Mouse (Mus musculus) heart, adult 2 months (tissue): Measurements from ENCODE around the gene Pcsk7. TPM values are rescaled to one million over a fixed set of nuclear protein-coding genes. Genes with fewer than 3 reads are reported as not detected.

Experiments used
- DNase-seq, 2 experiments: peaks; one replicate each; pipeline ENCODE4 v3.0.0; 2021
- H3K27ac ChIP-seq: fragments of 200-600 bp; 2 replicates; pipeline ENCODE4 v1.8.1; 2022
- H3K27me3 ChIP-seq: fragments of 200-500 bp; 2 replicates; pipeline ENCODE4 v1.6.1; 2012; ENCODE audit warnings: mild to moderate bottlenecking, low read length, inconsistent platforms, mixed read lengths; ENCODE audit not compliant: control insufficient read depth, insufficient read depth
- H3K36me3 ChIP-seq: fragments of 200-500 bp; 2 replicates; pipeline ENCODE4 v1.6.1; 2012; ENCODE audit warnings: low read length, inconsistent platforms; ENCODE audit not compliant: control insufficient read depth, insufficient read depth
- H3K4me1 ChIP-seq: fragments of 200-500 bp; 2 replicates; pipeline ENCODE4 v1.6.1; 2011; ENCODE audit warnings: low read length; ENCODE audit not compliant: control insufficient read depth, insufficient read depth
- H3K4me3 ChIP-seq: fragments of 200-600 bp; 2 replicates; pipeline ENCODE4 v1.8.1; 2022
- H3K79me2 ChIP-seq: fragments of 200-500 bp; replicated peaks from 2 replicates; pipeline ENCODE4 v1.6.1; 2012; ENCODE audit warnings: mild to moderate bottlenecking, inconsistent platforms, low read length, moderate library complexity, mixed read lengths; ENCODE audit not compliant: control insufficient read depth, insufficient read depth
- H3K9ac ChIP-seq: fragments of 200-500 bp; 2 replicates; pipeline ENCODE4 v1.6.1; 2012; ENCODE audit warnings: low read depth, mild to moderate bottlenecking, control low read depth, inconsistent platforms, low read length, mixed read lengths
- CTCF ChIP-seq: fragments of 200-600 bp; IDR thresholded peaks from 2 replicates; pipeline ENCODE4 v1.8.1; 2022; ENCODE audit warnings: antibody characterized with exemption, mild to moderate bottlenecking, moderate library complexity
- EP300 ChIP-seq: fragments of 200-500 bp; IDR thresholded peaks from 2 replicates; pipeline ENCODE4 v1.6.1; 2011; ENCODE audit warnings: low read depth, low read length, control low read depth; ENCODE audit not compliant: insufficient read depth
- POLR2A ChIP-seq: fragments of 200-500 bp; IDR thresholded peaks from 2 replicates; pipeline ENCODE4 v1.6.1; 2011; ENCODE audit warnings: mild to moderate bottlenecking, low read depth, low read length, control low read depth; ENCODE audit not compliant: insufficient read depth
- WGBS: fragments of 180-500 bp; shearing (Covaris S2); methylation state at CpG from one replicate; pipeline ENCODE4 v1.1.7; 2018; 5-methylcytosine and 5-hydroxymethylcytosine counted together
- intact Hi-C: fragments of 180-260 bp; cut with DNase I; formaldehyde crosslinking; loops from one replicate; pipeline ENCODE4 v1.15.1; 2025
- long read RNA-seq: library from polyadenylated mRNA; stranded (forward); transcript quantifications from one replicate; pipeline ENCODE4 v2.0.0, GENCODE M21; 2021
- polyA plus RNA-seq: library from polyadenylated mRNA; depleted of rRNA; stranded (reverse); fragments of >200 nt; gene quantifications from 2 replicates; pipeline ENCODE4 v1.2.3, GENCODE M21; 2012; rRNA removed
- total RNA-seq, 2 experiments: library from RNA; stranded (reverse); gene quantifications; 2 replicates each; pipeline ENCODE4 v1.2.3; 2021

Gene Pcsk7
- total RNA-seq (10 to 100 TPM; 12.2 to 13.9 TPM), polyA plus RNA-seq (18.4 and 26.8 TPM in 2 replicates)
- long read RNA-seq, transcript Pcsk7-201 (17 exons, 3,876 nt): major isoform, 17 of 26 reads
- long read RNA-seq, partial matches to known transcripts: 2 of 26 reads
- long read RNA-seq, other reads (novel, unspliced or antisense): 6 of 26 reads

- intact Hi-C loops: loop anchor here (1.0 to 5.0 kb wide), 3 partner anchors 49 to 376 kb away; partner anchors contain the start of genes Bud13 and Sidt2
- Histone ChIP-seq H3K79me2 (peaks cover 6% of the 10 kb centered on the region), H3K27me3 (no peaks in the 10 kb centered on the region), H3K27ac (peak within 1 kb of the TSS; percentile 100), H3K36me3 (peaks cover 2% of the 10 kb centered on the region), H3K4me1 (peaks cover 3% of the 10 kb centered on the region), H3K4me3 (peak within 1 kb of the TSS; percentile 83), H3K9ac (peak within 1 kb of the TSS; percentile 95)
- WGBS: under 1% methylated on average over 73 of the region's 80 CpGs
- peak; percentile 94 to 96 for DNase-seq
- peak; percentile 86 for TF ChIP-seq POLR2A
- TF ChIP-seq EP300: 0 out of 2 replicates have a peak, but pooled peaks have one; percentile 38
- TF ChIP-seq CTCF: peak; percentile 93
Observed at GRCm38 (mm10) chr9:45906355-45907077, at the start of gene Pcsk7, which contains the start of gene Rnf214. Gene Pcsk7 (plus strand): TSS chr9:45906497. Gene Rnf214 (minus strand): TSS chr9:45906911.

GRCm38 (mm10) chr9:45859364-45859763, 46.9 kb upstream of the Pcsk7 start:
- Histone ChIP-seq H3K9ac (no peak overlapping the region), H3K36me3 (no peaks in the 10 kb centered on the region), H3K4me3 (no peak overlapping the region), H3K27me3 (no peaks in the 10 kb centered on the region), H3K4me1 (no peaks in the 10 kb centered on the region), H3K27ac (no peak overlapping the region), H3K79me2 (no peaks in the 10 kb centered on the region)
- no peak for TF ChIP-seq CTCF
- TF ChIP-seq EP300: no peak
- TF ChIP-seq POLR2A: no peak
- no peak for DNase-seq
- WGBS: 89% methylated on average over 10 of the region's 10 CpGs
- intact Hi-C loops: no loop called here

GRCm38 (mm10) chr9:45861813-45862212, 44.5 kb upstream of the Pcsk7 start:
- H3K4me1 ChIP-seq: no peaks in the 10 kb centered on the region
- no peak overlapping the region for H3K4me3 ChIP-seq
- no peak for DNase-seq
- no peaks in the 10 kb centered on the region for H3K27me3 ChIP-seq
- TF ChIP-seq CTCF (no peak), EP300 (no peak), POLR2A (no peak)
- H3K27ac ChIP-seq: no peak overlapping the region
- H3K79me2 ChIP-seq: no peaks in the 10 kb centered on the region
- intact Hi-C loops: no loop called here
- WGBS: 89% methylated on average over 7 of the region's 7 CpGs
- no peaks in the 10 kb centered on the region for H3K36me3 ChIP-seq
- no peak overlapping the region for H3K9ac ChIP-seq

- H3K27ac ChIP-seq: no peak overlapping the region
- no peak for DNase-seq
- H3K36me3 ChIP-seq: no peaks in the 10 kb centered on the region; the same call in 1 of the 2 replicates
- H3K4me3 ChIP-seq: no peak overlapping the region
- no peaks in the 10 kb centered on the region for H3K79me2 ChIP-seq
- H3K4me1 ChIP-seq: no peaks in the 10 kb centered on the region
- H3K27me3 ChIP-seq: no peaks in the 10 kb centered on the region
- no peak for TF ChIP-seq EP300
- H3K9ac ChIP-seq: no peak overlapping the region
- intact Hi-C loops: no loop called here
- 94% methylated on average over 3 of the region's 3 CpGs for WGBS
Observed at GRCm38 (mm10) chr9:45869181-45869580, 37.1 kb upstream of the Pcsk7 start.

- TF ChIP-seq EP300 (no peak), CTCF (no peak), POLR2A (no peak)
- Histone ChIP-seq H3K27me3 (no peaks in the 10 kb centered on the region), H3K36me3 (no peaks in the 10 kb centered on the region; the same call in 1 of the 2 replicates), H3K4me1 (no peaks in the 10 kb centered on the region), H3K27ac (no peak overlapping the region), H3K9ac (no peak overlapping the region), H3K4me3 (no peak overlapping the region), H3K79me2 (no peaks in the 10 kb centered on the region)
- intact Hi-C loops: no loop called here
- DNase-seq: no peak
- 91% methylated on average over 3 of the region's 3 CpGs for WGBS
Observed at GRCm38 (mm10) chr9:45870265-45870664, 36.0 kb upstream of the Pcsk7 start.

- 42% methylated on average over 2 of the region's 2 CpGs for WGBS
- H3K36me3 ChIP-seq: no peaks in the 10 kb centered on the region
- TF ChIP-seq EP300: no peak
- peak; percentile 62 for TF ChIP-seq CTCF
- no peak overlapping the region for H3K9ac ChIP-seq
- no peak overlapping the region for H3K27ac ChIP-seq
- H3K27me3 ChIP-seq: no peaks in the 10 kb centered on the region
- H3K79me2 ChIP-seq: no peaks in the 10 kb centered on the region
- no peak overlapping the region for H3K4me3 ChIP-seq
- intact Hi-C loops: no loop called here
- DNase-seq: no peak
- no peaks in the 10 kb centered on the region for H3K4me1 ChIP-seq
Observed at GRCm38 (mm10) chr9:45877928-45878327, 28.4 kb upstream of the Pcsk7 start.
